Mouse (Mus musculus): ENCODE data around the gene Sat2.

Sat2 gene

GRCm38 (mm10) chr11:69672211-69672706, 50.4 kb downstream of the Sat2 start, which contains the start of gene Eif4a1:
TSS of gene Eif4a1 (minus strand) at chr11:69672423.
- peak; percentile 99 to 100 for DNase-seq
